Mouse (Mus musculus) lung, postnatal 0 days (tissue): ENCODE results near the gene Cdhr4.

ENCODE experiments used
- CTCF ChIP-seq: IDR thresholded peaks from 2 replicates; pipeline ENCODE4 v1.5.1; 2016; ENCODE audit warnings: antibody characterized with exemption, mild to moderate bottlenecking
- EP300 ChIP-seq: IDR thresholded peaks from 2 replicates; pipeline ENCODE4 v1.6.1; 2016; ENCODE audit warnings: antibody characterized with exemption, mild to moderate bottlenecking, control low read depth

GRCm38 (mm10) chr9:107974491-107975171, 17.7 kb upstream of the Cdhr4 start:
- TF ChIP-seq CTCF = no peak
- TF ChIP-seq EP300 = no peak
